Mouse (Mus musculus) B cell, adult 2 months (primary cell): Measurements from ENCODE around the gene Marc2.
A peak's percentile ranks its signal among the peaks of the same experiment; 100 is the strongest.

Experiments used
- DNase-seq, 2 experiments: peaks; one replicate each; pipeline ENCODE4 v3.0.0; 2022

Marc2 gene

DNA sequence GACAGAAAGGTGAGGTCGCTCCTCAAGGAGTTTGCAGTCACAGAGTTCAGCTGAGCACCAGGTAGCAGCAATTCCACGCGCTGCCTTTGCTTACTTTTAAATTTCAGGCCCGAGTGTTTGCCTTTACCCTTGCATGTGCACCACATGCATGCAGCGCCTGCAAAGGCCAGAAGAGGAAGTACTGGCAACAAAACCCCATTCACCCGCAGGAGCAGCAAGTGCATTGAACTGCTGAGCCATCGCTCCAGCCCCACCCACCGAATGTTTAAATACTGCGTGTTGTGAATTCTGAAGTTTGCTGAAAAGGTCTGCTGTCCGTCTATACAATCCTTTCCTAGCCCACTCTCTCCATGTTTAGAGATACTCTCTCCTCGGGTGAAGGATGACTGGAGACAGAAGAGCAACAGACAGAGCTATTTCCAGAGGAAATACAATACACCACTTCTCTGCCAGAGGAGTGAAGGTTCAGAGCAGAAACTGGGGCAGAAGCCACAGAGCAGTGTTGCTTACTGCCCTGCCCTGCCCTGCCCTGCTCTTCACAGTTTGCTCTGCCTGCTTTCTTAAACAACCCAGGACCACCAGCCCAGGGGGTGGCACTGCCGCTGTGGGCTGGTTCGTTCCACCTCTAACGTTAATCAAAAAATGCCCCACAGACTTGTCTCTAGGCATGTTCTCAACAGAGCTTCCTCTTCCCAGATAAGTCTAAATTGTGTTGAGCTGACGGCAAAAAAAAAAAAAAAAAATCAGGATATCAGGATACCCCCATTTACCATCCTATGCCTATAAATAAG is 38.4 kb downstream of the Marc2 start:
- DNase-seq, result peak; percentile 43

GRCm38 (mm10) chr1:184807123-184807522 is 39.1 kb downstream of the Marc2 start:
- DNase-seq, result no peak

DNA sequence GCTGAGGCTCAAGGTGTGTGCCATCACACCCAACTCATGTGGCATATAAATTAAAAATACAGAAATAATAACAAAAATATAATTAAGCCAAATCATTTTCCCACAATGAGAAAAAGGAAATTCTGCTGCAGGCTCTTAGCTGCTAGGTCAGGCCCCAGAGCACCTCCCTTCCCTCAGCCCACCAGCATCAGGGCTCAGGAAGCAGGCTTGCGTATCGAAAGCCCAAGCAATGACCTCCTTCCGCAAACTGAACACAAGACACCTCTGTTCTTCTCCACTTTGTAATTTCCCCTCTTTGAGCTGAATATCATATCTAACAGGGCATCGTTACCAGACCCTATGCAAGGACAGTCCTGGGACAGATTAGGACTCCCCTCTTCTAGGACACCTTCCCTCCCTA is 40.5 kb downstream of the Marc2 start:
- no peak for DNase-seq

DNA sequence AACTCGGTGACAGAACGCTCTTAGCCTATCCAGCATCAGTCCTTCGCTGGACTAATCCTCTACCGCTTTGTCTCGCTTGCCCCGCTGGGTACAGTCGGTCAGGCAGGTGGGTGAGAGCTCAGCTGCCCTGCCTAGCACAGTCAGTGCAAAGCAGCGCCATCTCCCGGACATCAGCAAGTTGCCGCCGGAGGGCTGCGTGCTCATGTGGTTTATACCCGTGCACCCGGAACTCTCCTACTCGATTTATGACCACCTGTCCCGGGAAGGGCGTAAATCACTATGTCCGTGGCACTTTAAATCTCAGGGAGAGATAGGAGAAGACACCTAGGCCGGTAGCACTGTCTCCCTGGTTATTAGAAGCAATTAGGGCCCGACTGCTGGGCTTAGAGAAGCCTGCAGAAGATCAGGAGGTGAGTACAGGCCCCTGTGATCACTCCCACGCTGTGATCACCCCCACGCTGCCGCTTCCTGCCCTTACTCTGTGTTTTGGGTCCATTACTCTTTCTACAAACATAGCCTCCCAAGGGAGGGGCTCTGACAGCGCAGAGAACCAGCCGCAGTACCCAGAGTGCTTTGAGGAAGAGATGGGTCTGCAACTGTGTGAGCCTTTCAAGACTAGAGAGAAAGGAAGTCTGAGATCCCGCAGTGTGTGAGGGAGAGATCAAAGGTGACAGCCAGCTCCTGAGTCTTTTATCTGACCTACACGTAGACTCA is 52.9 kb downstream of the Marc2 start:
- peak; percentile 83 to 86 for DNase-seq

DNA sequence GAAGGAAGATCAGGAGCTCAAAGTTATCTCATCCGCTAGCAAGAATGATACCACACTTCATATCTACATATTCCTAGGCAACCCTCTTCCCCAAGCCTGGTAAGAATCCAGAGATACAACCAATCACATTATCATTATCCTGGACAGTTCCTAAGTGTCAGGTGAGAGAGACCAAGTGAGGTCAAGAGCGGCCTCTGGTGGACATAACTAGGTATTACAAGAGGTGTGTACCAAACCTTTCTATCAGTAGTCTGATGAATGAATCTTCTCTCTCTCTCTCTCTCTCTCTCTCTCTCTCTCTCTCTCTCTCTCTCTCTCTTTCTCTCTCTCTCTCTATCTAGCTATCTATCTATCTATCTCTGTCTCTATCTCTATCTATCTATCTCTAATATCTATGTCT is 55.1 kb downstream of the Marc2 start:
- DNase-seq, result peak; percentile 62 to 68

DNA sequence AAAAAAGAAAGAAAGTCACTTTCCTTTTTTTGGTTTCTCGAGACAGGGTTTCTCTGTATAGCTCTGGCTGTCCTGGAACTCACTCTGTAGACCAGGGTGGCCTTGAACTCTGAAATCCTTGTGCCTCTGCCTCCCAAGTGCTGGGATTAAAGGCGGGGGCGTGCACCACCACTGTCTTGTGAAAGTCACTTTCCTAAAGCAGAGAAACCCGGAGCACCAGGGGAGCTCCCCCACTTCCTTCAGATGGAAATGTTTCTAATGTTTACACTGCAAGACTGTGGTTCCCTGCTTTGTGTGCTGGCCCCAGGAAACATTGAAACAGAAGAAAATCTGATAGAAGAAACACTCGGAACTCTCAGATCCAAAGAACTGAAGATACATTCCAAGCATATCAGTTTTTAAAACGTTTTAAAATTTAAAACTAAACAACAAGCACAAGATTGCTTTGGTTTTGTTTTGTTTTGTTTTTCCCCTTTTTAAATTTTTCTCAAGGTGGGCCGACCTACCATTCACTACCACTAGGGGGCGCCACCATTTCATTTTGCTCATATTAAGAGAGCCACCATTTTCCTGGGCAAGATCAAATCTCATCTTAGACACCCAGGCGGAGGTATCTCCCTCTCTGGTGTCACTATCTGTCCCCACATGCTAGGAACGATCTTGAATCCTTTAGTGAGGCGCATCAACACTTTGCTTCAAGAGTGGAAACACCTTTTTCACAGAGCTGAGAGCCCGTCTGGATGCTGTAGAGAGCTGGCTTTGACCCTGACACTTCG is 59.7 kb downstream of the Marc2 start:
- DNase-seq, result peak; percentile 63 to 65

DNA sequence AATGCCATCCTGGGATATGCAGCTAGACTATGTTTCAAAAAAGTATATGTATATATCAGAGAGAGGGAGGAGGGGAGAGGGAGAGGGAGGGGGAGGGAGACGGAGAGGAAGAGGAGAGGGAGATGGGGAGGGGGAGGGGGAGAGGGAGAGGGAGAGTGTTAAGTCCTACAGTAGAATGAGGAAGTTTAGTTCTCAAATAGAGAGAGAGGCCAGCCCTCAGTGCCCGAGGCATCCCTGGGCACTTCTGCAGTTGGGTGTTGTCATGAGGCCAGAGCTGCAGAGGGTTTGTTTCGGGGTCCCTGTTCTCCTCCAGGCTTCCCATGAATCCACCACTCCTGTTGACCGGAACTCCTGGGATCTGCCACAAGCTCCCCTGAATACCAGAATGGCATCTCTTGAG is 62.6 kb downstream of the Marc2 start:
- DNase-seq, result no peak

GRCm38 (mm10) chr1:184782161-184782513 is 64.1 kb downstream of the Marc2 start:
- DNase-seq, result no peak

DNA sequence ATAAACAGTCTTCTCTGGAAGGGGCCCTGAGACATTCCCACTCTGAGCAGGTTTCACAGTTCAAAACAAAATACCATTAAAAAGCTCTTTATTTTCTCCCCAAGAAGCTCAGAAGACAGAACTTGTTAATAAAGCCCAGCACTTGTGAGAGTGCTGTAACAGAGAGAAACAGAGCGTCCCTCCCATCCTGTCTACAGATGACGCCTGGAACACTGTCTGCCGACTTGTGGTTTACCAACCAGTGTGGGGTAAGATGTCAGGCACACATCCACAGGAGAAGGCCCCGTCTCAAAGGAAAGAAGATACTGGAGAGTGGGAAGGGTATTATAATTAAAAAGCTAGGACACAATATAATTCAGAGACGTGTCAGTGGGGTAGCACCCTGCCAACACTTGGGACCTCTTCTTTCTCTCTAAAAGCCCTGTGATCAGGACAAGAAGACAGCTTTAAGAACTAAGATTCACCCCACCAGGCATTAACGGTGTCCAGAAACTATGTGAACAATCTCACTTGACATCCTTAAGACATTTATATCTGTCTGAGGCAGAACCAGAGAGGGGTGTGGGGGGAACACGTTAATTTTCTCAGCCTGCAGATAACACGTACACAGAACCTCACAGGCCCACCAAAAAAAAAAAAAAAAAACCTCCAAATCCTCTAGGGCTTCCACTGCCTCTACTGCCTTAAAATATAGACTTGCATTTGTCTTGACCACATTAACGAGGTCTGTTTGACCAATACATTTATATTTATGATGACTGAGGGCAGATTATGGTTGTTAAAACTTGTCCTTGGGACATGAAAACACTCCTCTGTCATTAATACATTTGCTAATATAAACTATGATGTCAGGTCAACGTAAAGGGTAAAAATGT is 64.7 kb downstream of the Marc2 start:
- DNase-seq, result no peak

DNA sequence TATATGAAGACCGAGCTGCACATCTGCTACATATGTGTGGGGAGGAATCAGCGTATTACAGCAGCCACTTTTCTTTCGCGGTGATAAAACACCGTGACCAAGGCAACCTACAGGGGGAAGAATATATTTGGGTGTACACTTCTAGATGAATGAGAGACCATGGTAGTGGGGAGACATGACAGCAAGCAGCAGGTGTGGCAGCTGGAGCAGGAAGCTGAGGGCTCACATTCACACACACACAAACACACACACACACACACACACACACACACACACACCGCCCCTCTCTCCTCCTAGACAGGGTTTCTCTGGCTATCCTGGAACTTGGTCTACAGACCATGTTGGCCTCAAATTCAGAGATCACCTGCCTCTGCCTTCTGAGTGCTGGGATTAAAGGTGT is 68.1 kb downstream of the Marc2 start:
- DNase-seq, result no peak

DNA sequence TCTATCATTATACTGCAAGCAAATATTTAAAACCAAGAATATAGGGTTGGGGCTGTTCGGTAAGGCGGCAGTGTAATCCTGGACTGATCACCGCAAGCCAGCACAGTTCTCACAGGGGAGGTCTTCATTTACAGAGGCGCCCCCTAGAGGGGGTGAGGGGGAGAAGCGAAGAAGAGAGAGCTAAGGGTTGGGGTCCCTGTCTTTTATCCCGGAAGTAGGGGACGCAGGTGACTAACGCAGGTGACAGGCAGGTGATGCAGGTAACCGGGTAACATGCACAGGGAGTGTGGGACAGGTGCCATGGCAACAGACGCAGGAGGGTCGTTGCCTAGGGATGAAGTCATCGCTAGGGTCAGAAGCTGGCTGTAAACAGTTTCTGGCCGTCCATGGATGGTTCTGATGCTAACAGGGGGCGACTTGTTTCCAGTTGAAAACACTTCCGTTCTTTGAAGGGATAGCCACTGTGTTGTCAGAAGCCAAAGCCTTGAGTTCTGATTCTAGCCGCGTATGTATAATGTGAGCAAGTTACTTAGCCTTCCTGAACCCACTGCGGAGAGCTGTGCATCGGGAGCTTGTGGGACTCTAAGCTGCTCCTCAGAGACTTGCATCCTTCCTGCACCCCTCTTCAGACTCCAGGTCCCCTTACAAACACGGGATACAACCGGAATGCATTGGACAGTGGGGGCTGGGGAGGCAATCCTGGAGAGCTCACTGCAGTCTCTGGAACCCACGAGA is 69.0 kb downstream of the Marc2 start:
- no peak for DNase-seq

DNA sequence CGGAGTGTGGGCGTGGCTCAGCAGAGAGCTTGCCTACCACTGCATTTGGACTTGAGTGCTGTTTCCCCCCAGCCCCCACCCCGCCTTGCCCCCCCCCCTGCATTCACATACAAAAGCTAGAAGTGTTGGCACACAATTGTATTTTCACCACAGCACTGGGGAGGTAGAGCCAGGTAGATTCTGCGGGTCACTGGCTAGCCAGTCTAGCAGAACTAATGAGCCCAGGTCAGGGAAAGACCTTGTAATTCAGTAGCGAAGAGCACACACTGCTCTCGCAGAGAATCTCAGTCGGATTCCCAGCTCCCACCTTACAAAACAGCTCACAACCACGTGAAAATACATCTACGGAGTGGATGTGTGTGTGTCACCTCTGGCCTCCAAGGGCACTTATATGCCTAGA is 71.0 kb downstream of the Marc2 start:
- DNase-seq, result no peak

DNA sequence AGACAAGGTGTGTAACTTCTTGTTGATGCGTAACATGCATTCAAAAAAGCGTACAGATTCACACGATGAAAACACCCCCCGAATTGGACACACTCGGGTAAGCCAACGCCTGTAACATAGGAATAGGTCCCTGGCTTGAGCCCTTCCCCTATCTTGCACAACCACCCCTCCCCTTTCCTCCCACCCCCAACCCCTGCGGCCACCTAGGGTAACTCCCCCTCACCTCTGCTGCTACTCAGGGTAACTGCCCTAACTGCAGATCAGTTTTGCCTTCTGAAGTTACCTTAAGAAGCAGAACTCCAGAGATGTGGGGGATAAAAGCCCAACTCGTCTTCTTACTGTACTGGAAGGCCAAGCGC is 74.4 kb downstream of the Marc2 start:
- no peak for DNase-seq

GRCm38 (mm10) chr1:184771202-184771890 is 74.9 kb downstream of the Marc2 start:
- peak; percentile 87 to 88 for DNase-seq

DNA sequence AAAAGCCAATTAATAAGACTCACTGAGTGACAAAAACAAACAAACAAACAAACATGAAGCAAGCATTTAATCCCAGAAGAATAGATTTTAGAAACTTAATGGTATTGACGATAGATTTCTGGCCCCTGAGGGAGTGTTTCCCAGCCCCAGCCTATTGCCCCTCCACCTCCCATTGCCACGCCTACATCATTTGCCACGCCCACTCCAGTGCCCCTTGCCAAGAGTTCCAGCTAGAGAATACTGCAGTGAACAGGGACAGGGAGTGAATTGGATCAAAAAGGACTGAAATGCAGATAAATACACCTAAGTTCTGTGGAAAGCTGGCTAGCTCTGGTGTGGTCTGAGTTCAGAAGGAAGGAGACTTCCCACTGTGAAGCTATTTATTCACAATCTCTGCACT is 82.4 kb downstream of the Marc2 start:
- DNase-seq, result no peak
